29 mouse cellular contexts compared by ENCODE assay signal in the genomic region with DNA sequence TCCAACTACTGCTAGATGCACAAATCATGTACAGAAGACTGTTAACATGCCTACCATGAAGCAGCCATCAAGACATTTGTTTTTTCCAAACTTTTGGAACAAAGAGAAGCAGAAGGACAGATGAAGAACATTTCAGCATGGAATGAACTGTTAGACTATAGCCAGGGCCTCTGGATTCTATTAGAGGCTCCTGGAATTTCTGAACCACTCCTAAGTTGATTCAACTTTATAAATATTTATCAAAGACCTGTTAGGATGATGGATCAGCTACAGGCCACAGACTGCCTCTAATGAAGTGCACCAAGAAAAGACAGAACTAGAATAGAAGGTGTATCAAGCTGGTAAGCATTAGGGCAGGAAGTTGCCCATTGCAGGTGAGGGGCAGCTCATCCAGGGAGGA.
DNase-seq lines count a peak whose midpoint lies in the region; ATAC-seq and TF ChIP-seq lines count a peak whose summit lies in the region.
"Had no signal": no experiment of that assay in that cellular context is flagged by ENCODE, and none has a peak within 500 bp of the region (broad histone marks: within the 10 kb centered on the region; RNA-seq: fewer than 3 reads in every experiment).

No protein-coding gene starts in this region.

- H3K9ac ChIP-seq in intestine, embryonic 15.5 days: no peak overlapping the region
- no peak overlapping the region for H3K9ac ChIP-seq in stomach, embryonic 14.5 days (replicated peaks; ENCODE audit: low read depth, low read length)
- H3K9ac ChIP-seq in stomach, embryonic 16.5 days (ENCODE audit: low read length): no peak overlapping the region
- H3K9ac ChIP-seq: embryonic facial prominence, embryonic 13.5 days; embryonic facial prominence, embryonic 15.5 days; forebrain, embryonic 12.5 days had no signal

- no peaks in the 10 kb centered on the region for H3K9me3 ChIP-seq in heart, embryonic 10.5 days
- H3K9me3 ChIP-seq in intestine, embryonic 15.5 days: no peaks in the 10 kb centered on the region
- no peaks in the 10 kb centered on the region for H3K9me3 ChIP-seq in stomach, embryonic 14.5 days (ENCODE audit: control insufficient read depth, low read depth, low read length)
- H3K9me3 ChIP-seq in stomach, embryonic 16.5 days (replicated peaks; ENCODE audit: control insufficient read depth, low read length): no peaks in the 10 kb centered on the region
- H3K9me3 ChIP-seq: embryonic facial prominence, embryonic 13.5 days; embryonic facial prominence, embryonic 15.5 days; forebrain, embryonic 10.5 days; forebrain, embryonic 12.5 days; G1E had no signal

- H3K4me1 ChIP-seq in heart, embryonic 10.5 days: peaks cover 30% of the 10 kb centered on the region
- H3K4me1 ChIP-seq in intestine, embryonic 15.5 days (replicated peaks): no peaks in the 10 kb centered on the region
- 0 out of 2 replicates have a peak, but pooled peaks cover under 1% of the 10 kb centered on the region for H3K4me1 ChIP-seq in stomach, embryonic 14.5 days (ENCODE audit: control insufficient read depth, insufficient read depth, low read length)
- H3K4me1 ChIP-seq in stomach, embryonic 16.5 days (ENCODE audit: control insufficient read depth, insufficient read depth, low read length): no peaks in the 10 kb centered on the region
- no peaks in the 10 kb centered on the region for H3K4me1 ChIP-seq in cerebellum, adult 2 months (ENCODE audit: control insufficient read depth, insufficient read depth, low read length)
- H3K4me1 ChIP-seq: embryonic facial prominence, embryonic 13.5 days; embryonic facial prominence, embryonic 15.5 days; forebrain, embryonic 10.5 days; forebrain, embryonic 12.5 days had no signal

- intact Hi-C loops in heart, postnatal 36 days (cut with DNase I): no loop called here

- TF ChIP-seq POLR2A in cerebellum, adult 2 months (IDR thresholded peaks at IDR 0.05; ENCODE audit: borderline replicate concordance, insufficient read depth, low read length): no peak

- TF ChIP-seq CTCF in cerebellum, adult 2 months (IDR thresholded peaks at IDR 0.05; ENCODE audit: borderline replicate concordance, insufficient read depth, low read depth, low read length): no peak

- peak; percentile 41; the same call in 1 of the 2 replicates for ATAC-seq in intestine, embryonic 15.5 days
- peak; percentile 51; the same call in 1 of the 2 replicates for ATAC-seq in stomach, embryonic 14.5 days (ENCODE audit: insufficient number of reproducible peaks, insufficient read depth, low FRiP score, low read depth)
- ATAC-seq in stomach, embryonic 16.5 days (ENCODE audit: insufficient read depth, low FRiP score): peak; percentile 61; the same call in 1 of the 2 replicates
- ATAC-seq: activated CD4-positive, CD25-positive, alpha-beta regulatory T cell, adult 4 months; CD4-positive, CD25-positive, alpha-beta regulatory T cell, adult 4 months; forebrain, embryonic 14.5 days; forebrain, embryonic 16.5 days; Patski had no signal

- no peaks in the 10 kb centered on the region for H3K27me3 ChIP-seq in heart, embryonic 10.5 days (ENCODE audit: insufficient read depth, poor library complexity, severe bottlenecking)
- H3K27me3 ChIP-seq in intestine, embryonic 15.5 days (replicated peaks): no peaks in the 10 kb centered on the region
- H3K27me3 ChIP-seq in stomach, embryonic 14.5 days (ENCODE audit: control insufficient read depth, insufficient read depth, low read length): no peaks in the 10 kb centered on the region
- no peaks in the 10 kb centered on the region for H3K27me3 ChIP-seq in stomach, embryonic 16.5 days (ENCODE audit: control insufficient read depth, insufficient read depth, low read length)
- no peaks in the 10 kb centered on the region for H3K27me3 ChIP-seq in cerebellum, adult 2 months (ENCODE audit: control insufficient read depth, insufficient read depth, low read length)
- H3K27me3 ChIP-seq: CH12.LX; embryonic facial prominence, embryonic 13.5 days; embryonic facial prominence, embryonic 15.5 days; forebrain, embryonic 12.5 days; Patski had no signal

- DNase-seq in heart, embryonic 10.5 days (ENCODE audit: low spot score): no peak
- DNase-seq in heart, postnatal 36 days: no peak
- no peak for DNase-seq in spleen, adult 12 weeks (ENCODE audit: low spot score)
- DNase-seq in cerebellum, adult 2 months: no peak
- DNase-seq in thymus, postnatal 4 days: no peak
- DNase-seq: adrenal gland, adult 8-10 months; adrenal gland, postnatal 14 days; adrenal gland, postnatal 36 days; B cell, adult 2 months; cerebellum, adult 11-12 months; cerebellum, adult 8-10 months; cerebellum, adult 9-11 months; cerebellum, postnatal 36 days; embryo, embryonic 11 days had no signal

- peak overlapping the region; percentile 10; the same call in 1 of the 2 replicates for H3K27ac ChIP-seq in heart, embryonic 10.5 days
- no peak overlapping the region for H3K27ac ChIP-seq in intestine, embryonic 15.5 days
- H3K27ac ChIP-seq in stomach, embryonic 14.5 days (ENCODE audit: low read length): peak overlapping the region; percentile 34
- H3K27ac ChIP-seq in stomach, embryonic 16.5 days (ENCODE audit: low read length): peak overlapping the region; percentile 54; the same call in 1 of the 2 replicates
- H3K27ac ChIP-seq in cerebellum, adult 2 months (ENCODE audit: insufficient read depth, low read length): no peak overlapping the region
- H3K27ac ChIP-seq: embryonic facial prominence, embryonic 13.5 days; embryonic facial prominence, embryonic 15.5 days; forebrain, embryonic 10.5 days; forebrain, embryonic 12.5 days had no signal

- no peaks in the 10 kb centered on the region for H3K36me3 ChIP-seq in heart, embryonic 10.5 days
- no peaks in the 10 kb centered on the region for H3K36me3 ChIP-seq in intestine, embryonic 15.5 days
- H3K36me3 ChIP-seq in stomach, embryonic 14.5 days (ENCODE audit: control insufficient read depth, insufficient read depth, low read length): no peaks in the 10 kb centered on the region
- no peaks in the 10 kb centered on the region for H3K36me3 ChIP-seq in stomach, embryonic 16.5 days (ENCODE audit: control insufficient read depth, insufficient read depth, low read length)
- H3K36me3 ChIP-seq: embryonic facial prominence, embryonic 13.5 days; embryonic facial prominence, embryonic 15.5 days; forebrain, embryonic 10.5 days; forebrain, embryonic 12.5 days; G1E had no signal

- no peak overlapping the region for H3K4me3 ChIP-seq in heart, embryonic 10.5 days
- H3K4me3 ChIP-seq in intestine, embryonic 15.5 days (replicated peaks): no peak overlapping the region
- no peak overlapping the region for H3K4me3 ChIP-seq in stomach, embryonic 14.5 days (ENCODE audit: low read depth, low read length)
- no peak overlapping the region for H3K4me3 ChIP-seq in stomach, embryonic 16.5 days (replicated peaks; ENCODE audit: low read length)
- H3K4me3 ChIP-seq in cerebellum, adult 2 months (replicated peaks; ENCODE audit: insufficient read depth, low read depth, low read length): no peak overlapping the region
- H3K4me3 ChIP-seq: embryonic facial prominence, embryonic 13.5 days; embryonic facial prominence, embryonic 15.5 days; erythroblast, embryonic 14.5 days; forebrain, embryonic 10.5 days; forebrain, embryonic 12.5 days had no signal

- H3K4me2 ChIP-seq in intestine, embryonic 15.5 days (replicated peaks): no peak overlapping the region
- H3K4me2 ChIP-seq in stomach, embryonic 14.5 days (replicated peaks; ENCODE audit: low read depth, low read length): no peak overlapping the region
- H3K4me2 ChIP-seq in stomach, embryonic 16.5 days (ENCODE audit: low read depth, low read length): no peak overlapping the region
- H3K4me2 ChIP-seq: embryonic facial prominence, embryonic 13.5 days; embryonic facial prominence, embryonic 15.5 days; forebrain, embryonic 12.5 days had no signal

Comparison
In these comparisons a context has a peak if more than half of its experiments do, and no peak if none do; other contexts are left out.
1. H3K27ac ChIP-seq: peak in heart, embryonic 10.5 days (single experiment), stomach, embryonic 14.5 days (single experiment) and stomach, embryonic 16.5 days (single experiment); none in intestine, embryonic 15.5 days (single experiment) and cerebellum, adult 2 months (single experiment).
2. Peak in every context shown above with its lines, with median percentiles within 50 percentile points of each other: ATAC-seq.